Mouse (Mus musculus): ENCODE measurements around the gene Atp2a3. TPM values are rescaled to one million over a fixed set of nuclear protein-coding genes. Genes with fewer than 3 reads are reported as not detected.

Gene Atp2a3
- polyA plus RNA-seq, 1 experiment, result 3.7 TPM

DNA sequence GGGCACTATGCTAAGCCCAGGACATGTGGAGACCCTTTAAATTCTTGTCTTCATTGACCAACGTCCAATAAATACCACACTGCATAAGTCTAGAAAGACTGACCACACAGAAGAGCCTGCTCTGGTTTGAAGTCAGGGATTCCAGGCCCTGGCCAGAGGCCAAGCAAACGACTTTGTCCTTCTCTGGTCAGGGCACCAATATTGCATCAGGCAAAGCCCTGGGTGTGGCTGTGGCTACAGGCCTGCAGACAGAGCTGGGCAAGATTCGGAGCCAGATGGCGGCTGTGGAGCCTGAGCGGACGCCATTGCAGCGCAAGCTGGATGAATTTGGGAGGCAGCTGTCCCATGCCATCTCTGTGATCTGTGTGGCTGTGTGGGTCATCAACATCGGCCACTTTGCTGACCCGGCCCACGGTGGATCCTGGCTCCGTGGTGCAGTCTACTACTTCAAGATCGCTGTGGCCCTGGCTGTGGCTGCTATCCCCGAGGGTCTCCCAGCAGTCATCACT lies 14.1 kb downstream of the Atp2a3 start:
- Histone ChIP-seq H3K4me1 (ENCODE audit: control insufficient read depth, insufficient read depth, low read length) (no peaks in the 10 kb centered on the region), H3K9me3 (replicated peaks; ENCODE audit: control insufficient read depth, insufficient read depth, low read length, poor library complexity, severe bottlenecking) (no peaks in the 10 kb centered on the region), H3K36me3 (ENCODE audit: control insufficient read depth, insufficient read depth, low read length, poor library complexity, severe bottlenecking) (no peaks in the 10 kb centered on the region), H3K4me3 (ENCODE audit: low read depth, low read length) (no peak overlapping the region), H3K27me3 (ENCODE audit: control insufficient read depth, insufficient read depth, low read length, poor library complexity, severe bottlenecking) (no peaks in the 10 kb centered on the region), H3K9ac (ENCODE audit: low read depth, poor library complexity, severe bottlenecking) (no peak overlapping the region), H3K27ac (ENCODE audit: insufficient read depth, low read length) (no peak overlapping the region)
- TF ChIP-seq POLR2A (IDR thresholded peaks at IDR 0.05; ENCODE audit: insufficient read depth, low read length) (no peak), EP300 (IDR thresholded peaks at IDR 0.05; ENCODE audit: insufficient read depth, low read depth, low read length) (no peak), CTCF (IDR thresholded peaks at IDR 0.05; ENCODE audit: low read depth, low read length) (no peak)

DNA sequence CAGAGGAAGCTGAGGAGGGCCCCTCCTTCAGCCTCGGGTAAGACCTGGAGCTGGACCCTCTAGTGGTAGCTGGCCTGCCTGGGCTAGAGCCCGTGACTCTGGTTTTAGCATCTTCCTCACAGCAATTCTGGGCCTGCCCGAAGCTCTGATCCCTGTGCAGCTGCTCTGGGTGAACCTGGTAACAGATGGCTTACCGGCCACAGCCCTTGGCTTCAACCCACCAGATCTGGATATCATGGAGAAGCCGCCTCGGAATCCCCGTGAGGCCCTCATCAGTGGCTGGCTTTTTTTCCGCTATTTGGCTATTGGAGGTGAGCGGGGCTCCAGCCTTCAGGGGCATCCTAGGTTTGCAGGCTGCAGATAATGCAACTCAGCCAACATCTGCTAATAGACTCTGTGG lies 21.5 kb downstream of the Atp2a3 start:
- TF ChIP-seq EP300 (IDR thresholded peaks at IDR 0.05; ENCODE audit: insufficient read depth, low read depth, low read length), result no peak
- TF ChIP-seq CTCF (IDR thresholded peaks at IDR 0.05; ENCODE audit: low read depth, low read length), result no peak
- no peak for TF ChIP-seq POLR2A (IDR thresholded peaks at IDR 0.05; ENCODE audit: insufficient read depth, low read length)

DNA sequence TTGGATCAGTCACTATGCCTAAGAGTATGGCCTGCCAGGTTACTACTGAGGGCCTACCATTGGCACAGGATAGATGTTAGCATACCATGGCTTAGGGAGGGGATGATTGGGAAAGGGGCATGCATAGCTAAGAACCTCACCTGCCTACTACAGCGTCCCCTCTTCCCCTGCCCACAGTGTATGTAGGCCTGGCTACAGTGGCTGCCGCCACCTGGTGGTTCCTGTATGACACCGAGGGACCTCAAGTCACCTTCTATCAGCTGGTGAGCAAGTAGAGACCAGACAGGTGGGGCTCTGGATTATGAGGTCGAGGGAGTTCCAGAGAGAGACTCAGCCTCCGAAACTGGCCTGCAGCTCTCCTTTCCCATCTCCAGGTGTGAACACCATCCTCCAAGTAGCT lies 22.3 kb downstream of the Atp2a3 start:
- TF ChIP-seq CTCF (IDR thresholded peaks at IDR 0.05; ENCODE audit: low read depth, low read length), result peak; percentile 71
- TF ChIP-seq EP300 (IDR thresholded peaks at IDR 0.05; ENCODE audit: insufficient read depth, low read depth, low read length), result no peak
- no peak for TF ChIP-seq POLR2A (IDR thresholded peaks at IDR 0.05; ENCODE audit: insufficient read depth, low read length)

More for the DNA sequence above, 21.5 kb downstream of the Atp2a3 start:
- Histone ChIP-seq H3K4me1 (ENCODE audit: control insufficient read depth, insufficient read depth, low read length) (no peaks in the 10 kb centered on the region), H3K9ac (ENCODE audit: low read depth, poor library complexity, severe bottlenecking) (no peak overlapping the region), H3K27me3 (ENCODE audit: control insufficient read depth, insufficient read depth, low read length, poor library complexity, severe bottlenecking) (no peaks in the 10 kb centered on the region), H3K9me3 (replicated peaks; ENCODE audit: control insufficient read depth, insufficient read depth, low read length, poor library complexity, severe bottlenecking) (no peaks in the 10 kb centered on the region), H3K4me3 (ENCODE audit: low read depth, low read length) (no peak overlapping the region), H3K27ac (ENCODE audit: insufficient read depth, low read length) (no peak overlapping the region), H3K36me3 (ENCODE audit: control insufficient read depth, insufficient read depth, low read length, poor library complexity, severe bottlenecking) (no peaks in the 10 kb centered on the region)

DNA sequence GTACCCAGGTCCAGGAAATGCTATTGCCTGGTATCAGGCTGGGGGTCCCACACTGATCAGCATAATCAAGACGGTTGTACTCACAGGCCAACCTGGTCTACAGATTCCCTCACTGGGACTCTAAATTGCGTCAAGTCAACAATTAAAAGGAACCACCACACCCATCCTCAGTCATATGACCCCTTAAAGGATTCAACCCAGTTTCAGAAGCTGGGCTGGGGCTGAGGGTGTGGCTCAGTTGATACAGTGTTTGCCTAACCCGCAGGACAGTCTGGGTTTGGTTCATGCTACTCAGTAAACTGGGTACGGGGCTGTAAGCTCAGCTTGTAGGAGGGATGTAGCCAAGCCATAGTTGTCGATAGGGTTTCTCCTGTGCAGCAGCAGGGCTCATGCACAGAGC lies 25.8 kb downstream of the Atp2a3 start:
- no peaks in the 10 kb centered on the region for H3K9me3 ChIP-seq (replicated peaks; ENCODE audit: control insufficient read depth, insufficient read depth, low read length, poor library complexity, severe bottlenecking)
- no peaks in the 10 kb centered on the region for H3K4me1 ChIP-seq (ENCODE audit: control insufficient read depth, insufficient read depth, low read length)
- no peaks in the 10 kb centered on the region for H3K36me3 ChIP-seq (ENCODE audit: control insufficient read depth, insufficient read depth, low read length, poor library complexity, severe bottlenecking)
- no peak overlapping the region for H3K4me3 ChIP-seq (ENCODE audit: low read depth, low read length)
- H3K9ac ChIP-seq (ENCODE audit: low read depth, poor library complexity, severe bottlenecking), result no peak overlapping the region
- no peaks in the 10 kb centered on the region for H3K27me3 ChIP-seq (ENCODE audit: control insufficient read depth, insufficient read depth, low read length, poor library complexity, severe bottlenecking)
- no peak overlapping the region for H3K27ac ChIP-seq (ENCODE audit: insufficient read depth, low read length)
- TF ChIP-seq POLR2A (IDR thresholded peaks at IDR 0.05; ENCODE audit: insufficient read depth, low read length), result no peak
- no peak for TF ChIP-seq EP300 (IDR thresholded peaks at IDR 0.05; ENCODE audit: insufficient read depth, low read depth, low read length)
- TF ChIP-seq CTCF (IDR thresholded peaks at IDR 0.05; ENCODE audit: low read depth, low read length), result no peak

More for the DNA sequence above, 22.3 kb downstream of the Atp2a3 start:
- Histone ChIP-seq H3K27ac (ENCODE audit: insufficient read depth, low read length) (no peak overlapping the region), H3K4me3 (ENCODE audit: low read depth, low read length) (no peak overlapping the region), H3K36me3 (ENCODE audit: control insufficient read depth, insufficient read depth, low read length, poor library complexity, severe bottlenecking) (no peaks in the 10 kb centered on the region), H3K4me1 (ENCODE audit: control insufficient read depth, insufficient read depth, low read length) (no peaks in the 10 kb centered on the region), H3K9ac (ENCODE audit: low read depth, poor library complexity, severe bottlenecking) (no peak overlapping the region), H3K27me3 (ENCODE audit: control insufficient read depth, insufficient read depth, low read length, poor library complexity, severe bottlenecking) (no peaks in the 10 kb centered on the region), H3K9me3 (replicated peaks; ENCODE audit: control insufficient read depth, insufficient read depth, low read length, poor library complexity, severe bottlenecking) (no peaks in the 10 kb centered on the region)

DNA sequence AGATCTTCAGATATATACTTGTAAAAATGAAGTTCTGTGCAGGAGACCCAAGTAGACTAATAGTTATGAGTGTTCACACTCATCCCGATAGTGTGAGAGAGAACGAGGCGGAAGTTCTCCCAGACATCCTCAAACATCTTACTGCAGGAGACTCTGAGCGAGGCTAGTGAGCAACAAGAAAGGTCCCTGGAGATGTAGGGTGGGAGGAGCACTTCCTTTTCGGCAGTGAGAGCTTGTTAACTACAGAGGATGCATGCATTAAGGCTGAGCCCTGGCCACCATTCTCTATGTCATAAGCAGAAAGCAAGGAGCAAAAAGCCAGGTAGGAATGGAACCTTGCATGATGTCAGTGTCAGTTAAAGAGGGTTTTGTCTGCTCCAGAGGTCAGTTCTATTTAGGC lies 26.3 kb downstream of the Atp2a3 start:
- no peaks in the 10 kb centered on the region for H3K27me3 ChIP-seq (ENCODE audit: control insufficient read depth, insufficient read depth, low read length, poor library complexity, severe bottlenecking)
- H3K27ac ChIP-seq (ENCODE audit: insufficient read depth, low read length), result no peak overlapping the region
- H3K9ac ChIP-seq (ENCODE audit: low read depth, poor library complexity, severe bottlenecking), result no peak overlapping the region
- H3K4me1 ChIP-seq (ENCODE audit: control insufficient read depth, insufficient read depth, low read length), result no peaks in the 10 kb centered on the region
- H3K36me3 ChIP-seq (ENCODE audit: control insufficient read depth, insufficient read depth, low read length, poor library complexity, severe bottlenecking), result no peaks in the 10 kb centered on the region
- H3K4me3 ChIP-seq (ENCODE audit: low read depth, low read length), result no peak overlapping the region
- no peaks in the 10 kb centered on the region for H3K9me3 ChIP-seq (replicated peaks; ENCODE audit: control insufficient read depth, insufficient read depth, low read length, poor library complexity, severe bottlenecking)
- TF ChIP-seq POLR2A (IDR thresholded peaks at IDR 0.05; ENCODE audit: insufficient read depth, low read length) (no peak), CTCF (IDR thresholded peaks at IDR 0.05; ENCODE audit: low read depth, low read length) (no peak), EP300 (IDR thresholded peaks at IDR 0.05; ENCODE audit: insufficient read depth, low read depth, low read length) (no peak)

DNA sequence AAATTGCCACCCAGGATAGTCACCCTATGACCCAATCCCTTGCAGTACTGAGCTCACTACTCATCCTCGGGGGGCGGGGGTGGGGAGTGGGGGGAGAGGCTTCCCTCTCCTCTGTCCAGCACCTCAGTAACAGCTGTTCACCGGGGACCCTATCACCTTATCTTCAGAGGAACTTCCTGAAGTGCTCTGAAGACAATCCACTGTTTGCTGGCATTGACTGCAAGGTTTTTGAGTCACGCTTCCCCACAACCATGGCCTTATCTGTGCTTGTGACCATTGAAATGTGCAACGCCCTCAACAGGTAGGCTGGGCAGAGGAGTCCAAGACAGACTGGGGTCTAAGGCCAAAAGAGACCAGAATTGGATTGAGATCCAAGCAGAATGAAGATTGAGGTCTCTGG lies 26.8 kb downstream of the Atp2a3 start:
- Histone ChIP-seq H3K9ac (ENCODE audit: low read depth, poor library complexity, severe bottlenecking) (no peak overlapping the region), H3K27ac (ENCODE audit: insufficient read depth, low read length) (no peak overlapping the region), H3K4me1 (ENCODE audit: control insufficient read depth, insufficient read depth, low read length) (no peaks in the 10 kb centered on the region), H3K4me3 (ENCODE audit: low read depth, low read length) (no peak overlapping the region), H3K36me3 (ENCODE audit: control insufficient read depth, insufficient read depth, low read length, poor library complexity, severe bottlenecking) (no peaks in the 10 kb centered on the region), H3K9me3 (replicated peaks; ENCODE audit: control insufficient read depth, insufficient read depth, low read length, poor library complexity, severe bottlenecking) (no peaks in the 10 kb centered on the region), H3K27me3 (ENCODE audit: control insufficient read depth, insufficient read depth, low read length, poor library complexity, severe bottlenecking) (no peaks in the 10 kb centered on the region)
- TF ChIP-seq EP300 (IDR thresholded peaks at IDR 0.05; ENCODE audit: insufficient read depth, low read depth, low read length) (no peak), CTCF (IDR thresholded peaks at IDR 0.05; ENCODE audit: low read depth, low read length) (no peak), POLR2A (IDR thresholded peaks at IDR 0.05; ENCODE audit: insufficient read depth, low read length) (no peak)
